Mouse (Mus musculus) megakaryocyte, embryonic 14.5 days (primary cell): ENCODE measurements around the gene Rex1bd. TPM values are rescaled to one million over a fixed set of nuclear protein-coding genes. Genes with fewer than 3 reads are reported as not detected.
A peak's percentile ranks its signal among the peaks of the same experiment; 100 is the strongest.

ENCODE experiments used
- H3K27me3 ChIP-seq: replicated peaks from 2 replicates; pipeline ENCODE3; 2012; ENCODE audit warnings: inconsistent platforms
- H3K36me3 ChIP-seq: replicated peaks from 2 replicates; pipeline ENCODE3; 2012; ENCODE audit warnings: low read length, inconsistent platforms, mixed read lengths
- H3K4me1 ChIP-seq: 2 replicates; pipeline ENCODE4 v1.6.1; 2012; ENCODE audit warnings: inconsistent platforms
- H3K4me3 ChIP-seq: replicated peaks from 2 replicates; pipeline ENCODE3; 2012; ENCODE audit warnings: moderate library complexity, mild to moderate bottlenecking, inconsistent platforms
- H3K9me3 ChIP-seq: 2 replicates; pipeline ENCODE4 v1.6.1; 2012; ENCODE audit warnings: inconsistent platforms
- FLI1 ChIP-seq: IDR thresholded peaks from 2 replicates; pipeline ENCODE4 v1.6.1; 2012; ENCODE audit warnings: low read length, inconsistent platforms, mixed read lengths
- GATA1 ChIP-seq: IDR thresholded peaks from 3 replicates; pipeline ENCODE4 v1.6.1; 2012; ENCODE audit warnings: mixed read lengths, low read length, inconsistent platforms, borderline replicate concordance
- polyA plus RNA-seq: library from polyadenylated mRNA; stranded (reverse); fragments of >175 nt; gene quantifications from 2 replicates; pipeline ENCODE4 v1.2.3, GENCODE M21; 2012; ENCODE audit warnings: low replicate concordance; ENCODE audit not compliant: insufficient read depth

Rex1bd gene
- polyA plus RNA-seq, 1 experiment = 319 TPM

GRCm38 (mm10) chr8:70466305-70466704 is 40.2 kb downstream of the Rex1bd start:
- peaks cover 98% of the 10 kb centered on the region for H3K36me3 ChIP-seq
- H3K27me3 ChIP-seq = no peaks in the 10 kb centered on the region
- TF ChIP-seq GATA1 (no peak), FLI1 (no peak)
- peaks cover 94% of the 10 kb centered on the region for H3K4me1 ChIP-seq
- no peaks in the 10 kb centered on the region for H3K9me3 ChIP-seq
- H3K4me3 ChIP-seq = no peak overlapping the region

GRCm38 (mm10) chr8:70465701-70466100 is 40.9 kb downstream of the Rex1bd start:
- no peaks in the 10 kb centered on the region for H3K27me3 ChIP-seq
- no peak for TF ChIP-seq GATA1
- no peak for TF ChIP-seq FLI1
- H3K36me3 ChIP-seq = peaks cover 99% of the 10 kb centered on the region
- H3K4me3 ChIP-seq = no peak overlapping the region
- peaks cover 94% of the 10 kb centered on the region for H3K4me1 ChIP-seq
- no peaks in the 10 kb centered on the region for H3K9me3 ChIP-seq

GRCm38 (mm10) chr8:70464162-70464561 is 42.4 kb downstream of the Rex1bd start:
- no peak for TF ChIP-seq GATA1
- TF ChIP-seq FLI1 = no peak
- peaks cover 92% of the 10 kb centered on the region for H3K4me1 ChIP-seq
- peaks cover 8% of the 10 kb centered on the region for H3K9me3 ChIP-seq
- H3K4me3 ChIP-seq = no peak overlapping the region
- no peaks in the 10 kb centered on the region for H3K27me3 ChIP-seq
- H3K36me3 ChIP-seq = peaks cover 99% of the 10 kb centered on the region

GRCm38 (mm10) chr8:70463306-70463705 is 43.2 kb downstream of the Rex1bd start:
- Histone ChIP-seq H3K4me3 (no peak overlapping the region), H3K9me3 (peaks cover 8% of the 10 kb centered on the region), H3K27me3 (no peaks in the 10 kb centered on the region), H3K4me1 (peaks cover 90% of the 10 kb centered on the region), H3K36me3 (peaks cover 95% of the 10 kb centered on the region)
- TF ChIP-seq FLI1 (no peak), GATA1 (no peak)

GRCm38 (mm10) chr8:70462516-70462813 is 44.1 kb downstream of the Rex1bd start:
- peaks cover 90% of the 10 kb centered on the region for H3K4me1 ChIP-seq
- H3K36me3 ChIP-seq = peaks cover 95% of the 10 kb centered on the region
- TF ChIP-seq GATA1 (no peak), FLI1 (no peak)
- H3K9me3 ChIP-seq = peaks cover 8% of the 10 kb centered on the region
- H3K4me3 ChIP-seq = no peak overlapping the region
- no peaks in the 10 kb centered on the region for H3K27me3 ChIP-seq

GRCm38 (mm10) chr8:70461765-70462515 is 44.6 kb downstream of the Rex1bd start:
- peaks cover 8% of the 10 kb centered on the region for H3K9me3 ChIP-seq
- peaks cover 90% of the 10 kb centered on the region for H3K4me1 ChIP-seq
- H3K27me3 ChIP-seq = no peaks in the 10 kb centered on the region
- no peak overlapping the region for H3K4me3 ChIP-seq
- H3K36me3 ChIP-seq = peaks cover 95% of the 10 kb centered on the region
- TF ChIP-seq FLI1 = no peak
- no peak for TF ChIP-seq GATA1

- peaks cover 95% of the 10 kb centered on the region for H3K36me3 ChIP-seq
- no peaks in the 10 kb centered on the region for H3K27me3 ChIP-seq
- TF ChIP-seq FLI1 (no peak), GATA1 (no peak)
- H3K9me3 ChIP-seq = peaks cover 8% of the 10 kb centered on the region
- H3K4me1 ChIP-seq = peaks cover 86% of the 10 kb centered on the region
- no peak overlapping the region for H3K4me3 ChIP-seq
Measured at GRCm38 (mm10) chr8:70460606-70461005, 45.9 kb downstream of the Rex1bd start.

GRCm38 (mm10) chr8:70460199-70460598 is 46.4 kb downstream of the Rex1bd start:
- no peaks in the 10 kb centered on the region for H3K27me3 ChIP-seq
- H3K4me1 ChIP-seq = peaks cover 86% of the 10 kb centered on the region
- peaks cover 8% of the 10 kb centered on the region for H3K9me3 ChIP-seq
- peaks cover 95% of the 10 kb centered on the region for H3K36me3 ChIP-seq
- peak overlapping the region; percentile 51 for H3K4me3 ChIP-seq
- TF ChIP-seq GATA1 = no peak

GRCm38 (mm10) chr8:70459636-70460035 is 46.9 kb downstream of the Rex1bd start:
- Histone ChIP-seq H3K36me3 (peaks cover 93% of the 10 kb centered on the region), H3K4me3 (no peak overlapping the region), H3K27me3 (no peaks in the 10 kb centered on the region), H3K4me1 (peaks cover 83% of the 10 kb centered on the region), H3K9me3 (peaks cover 8% of the 10 kb centered on the region)
- no peak for TF ChIP-seq FLI1
- no peak for TF ChIP-seq GATA1

GRCm38 (mm10) chr8:70458462-70458861 is 48.1 kb downstream of the Rex1bd start:
- Histone ChIP-seq H3K4me1 (peaks cover 85% of the 10 kb centered on the region), H3K4me3 (peak overlapping the region; percentile 73), H3K9me3 (peaks cover 8% of the 10 kb centered on the region), H3K36me3 (peaks cover 93% of the 10 kb centered on the region), H3K27me3 (no peaks in the 10 kb centered on the region)
- TF ChIP-seq GATA1 = no peak

- no peaks in the 10 kb centered on the region for H3K27me3 ChIP-seq
- H3K36me3 ChIP-seq = peaks cover 95% of the 10 kb centered on the region
- no peak overlapping the region for H3K4me3 ChIP-seq
Measured at GRCm38 (mm10) chr8:70457882-70458281, 48.7 kb downstream of the Rex1bd start.

More at GRCm38 (mm10) chr8:70457882-70458281, 48.7 kb downstream of the Rex1bd start:
- peaks cover 88% of the 10 kb centered on the region for H3K4me1 ChIP-seq
- H3K9me3 ChIP-seq = peaks cover 8% of the 10 kb centered on the region
- TF ChIP-seq FLI1 = no peak
